Mouse (Mus musculus) forebrain, embryonic 13.5 days (tissue): ENCODE measurements at regions not wholly inside any gene's neighbourhood (a gene's known extent, or its start where the extent isn't known, plus 50 kb on each side); places are given as distances from the start of the nearest gene placed in this dataset.

ENCODE experiments used
- ATAC-seq: fragments of 200-750 bp; cut with Nextera tagmentation; 2 replicates; pipeline ENCODE4 v1.8.0; 2017
- H3K27ac ChIP-seq: fragments of 300-500 bp; sonication (generic); 2 replicates; pipeline ENCODE4 v1.5.1; 2015; ENCODE audit warnings: inconsistent platforms, mild to moderate bottlenecking, moderate library complexity
- H3K27me3 ChIP-seq: fragments of 300-500 bp; sonication (generic); 2 replicates; pipeline ENCODE4 v1.6.1; 2015; ENCODE audit warnings: mild to moderate bottlenecking, inconsistent platforms
- H3K36me3 ChIP-seq: fragments of 300-500 bp; sonication (generic); 2 replicates; pipeline ENCODE4 v1.6.1; 2015; ENCODE audit warnings: mild to moderate bottlenecking, inconsistent platforms; ENCODE audit not compliant: poor library complexity, severe bottlenecking
- H3K4me1 ChIP-seq: fragments of 300-500 bp; sonication (generic); 2 replicates; pipeline ENCODE4 v1.6.1; 2015; ENCODE audit warnings: inconsistent platforms
- H3K4me2 ChIP-seq: fragments of 300-500 bp; sonication (generic); 2 replicates; pipeline ENCODE4 v1.6.1; 2015; ENCODE audit warnings: inconsistent platforms, mild to moderate bottlenecking, moderate library complexity
- H3K4me3 ChIP-seq: fragments of 300-500 bp; sonication (generic); 2 replicates; pipeline ENCODE4 v1.5.1; 2015; ENCODE audit warnings: mild to moderate bottlenecking, inconsistent platforms
- H3K9ac ChIP-seq: fragments of 300-500 bp; sonication (generic); 2 replicates; pipeline ENCODE4 v1.6.1; 2015; ENCODE audit warnings: mild to moderate bottlenecking, inconsistent platforms
- H3K9me3 ChIP-seq: fragments of 300-500 bp; sonication (generic); replicated peaks from 2 replicates; pipeline ENCODE4 v1.6.1; 2016; ENCODE audit warnings: inconsistent platforms
- WGBS: fragments of 180-500 bp; shearing (Covaris S2); methylation state at CpG from one replicate; pipeline ENCODE4 v1.1.7; 2015; 5-methylcytosine and 5-hydroxymethylcytosine counted together

GRCm38 (mm10) chr3:115207072-115207471 is 303.2 kb downstream of the Olfm3 start:
- Histone ChIP-seq H3K36me3 (no peaks in the 10 kb centered on the region), H3K9ac (no peak overlapping the region), H3K27me3 (no peaks in the 10 kb centered on the region), H3K27ac (no peak overlapping the region), H3K4me3 (no peak overlapping the region), H3K4me2 (no peak overlapping the region), H3K9me3 (no peaks in the 10 kb centered on the region), H3K4me1 (no peaks in the 10 kb centered on the region)
- ATAC-seq = peak; percentile 87
- 44% methylated on average over 4 of the region's 4 CpGs for WGBS

GRCm38 (mm10) chr3:115211841-115212240 is 308.0 kb downstream of the Olfm3 start:
- Histone ChIP-seq H3K9me3 (no peaks in the 10 kb centered on the region), H3K4me3 (no peak overlapping the region), H3K4me2 (no peak overlapping the region), H3K27ac (no peak overlapping the region), H3K27me3 (no peaks in the 10 kb centered on the region), H3K4me1 (no peaks in the 10 kb centered on the region), H3K9ac (no peak overlapping the region), H3K36me3 (no peaks in the 10 kb centered on the region)
- ATAC-seq = no peak
- 94% methylated on average over 1 of the region's 1 CpGs for WGBS

- Histone ChIP-seq H3K9ac (no peak overlapping the region), H3K4me2 (no peak overlapping the region), H3K27me3 (no peaks in the 10 kb centered on the region), H3K4me3 (no peak overlapping the region), H3K36me3 (no peaks in the 10 kb centered on the region), H3K4me1 (no peaks in the 10 kb centered on the region), H3K9me3 (no peaks in the 10 kb centered on the region), H3K27ac (no peak overlapping the region)
- no peak for ATAC-seq
- WGBS = 61% methylated on average over 2 of the region's 2 CpGs
These were observed 309.6 kb downstream of the Olfm3 start for GRCm38 (mm10) chr3:115213477-115213876.

GRCm38 (mm10) chr3:115240497-115240896 is 336.6 kb downstream of the Olfm3 start:
- no peak for ATAC-seq
- no peak overlapping the region for H3K27ac ChIP-seq
- no peaks in the 10 kb centered on the region for H3K4me1 ChIP-seq
- H3K4me3 ChIP-seq = no peak overlapping the region
- no peaks in the 10 kb centered on the region for H3K27me3 ChIP-seq
- H3K4me2 ChIP-seq = no peak overlapping the region
- 51% methylated on average over 2 of the region's 2 CpGs for WGBS
- H3K36me3 ChIP-seq = no peaks in the 10 kb centered on the region
- H3K9ac ChIP-seq = no peak overlapping the region
- H3K9me3 ChIP-seq = no peaks in the 10 kb centered on the region

- WGBS = 71% methylated on average over 8 of the region's 8 CpGs
- no peaks in the 10 kb centered on the region for H3K27me3 ChIP-seq
- H3K4me1 ChIP-seq = no peaks in the 10 kb centered on the region
- no peak overlapping the region for H3K9ac ChIP-seq
- H3K4me2 ChIP-seq = no peak overlapping the region
- peak; percentile 83 for ATAC-seq
- no peak overlapping the region for H3K4me3 ChIP-seq
- no peaks in the 10 kb centered on the region for H3K9me3 ChIP-seq
- no peak overlapping the region for H3K27ac ChIP-seq
- H3K36me3 ChIP-seq = no peaks in the 10 kb centered on the region
These were observed 348.9 kb downstream of the Olfm3 start for GRCm38 (mm10) chr3:115252618-115253379.

- WGBS = 92% methylated on average over 3 of the region's 3 CpGs
- Histone ChIP-seq H3K9ac (no peak overlapping the region), H3K4me3 (no peak overlapping the region), H3K27ac (no peak overlapping the region), H3K36me3 (no peaks in the 10 kb centered on the region), H3K9me3 (no peaks in the 10 kb centered on the region), H3K27me3 (no peaks in the 10 kb centered on the region), H3K4me1 (no peaks in the 10 kb centered on the region), H3K4me2 (no peak overlapping the region)
- ATAC-seq = no peak
These were observed 372.3 kb downstream of the Olfm3 start for GRCm38 (mm10) chr3:115276207-115276606.

- Histone ChIP-seq H3K4me3 (no peak overlapping the region), H3K27me3 (no peaks in the 10 kb centered on the region), H3K9me3 (no peaks in the 10 kb centered on the region), H3K4me1 (no peaks in the 10 kb centered on the region), H3K4me2 (no peak overlapping the region), H3K27ac (no peak overlapping the region), H3K36me3 (no peaks in the 10 kb centered on the region), H3K9ac (no peak overlapping the region)
- WGBS = 73% methylated on average over 1 of the region's 1 CpGs
- ATAC-seq = no peak
These were observed 377.4 kb downstream of the Olfm3 start for GRCm38 (mm10) chr3:115281233-115281632.

- no peaks in the 10 kb centered on the region for H3K27me3 ChIP-seq
- 74% methylated on average over 2 of the region's 2 CpGs for WGBS
- no peaks in the 10 kb centered on the region for H3K36me3 ChIP-seq
- no peak overlapping the region for H3K9ac ChIP-seq
- no peak overlapping the region for H3K4me2 ChIP-seq
- ATAC-seq = no peak
- H3K4me1 ChIP-seq = no peaks in the 10 kb centered on the region
- no peak overlapping the region for H3K4me3 ChIP-seq
- no peaks in the 10 kb centered on the region for H3K9me3 ChIP-seq
- no peak overlapping the region for H3K27ac ChIP-seq
These were observed 380.6 kb downstream of the Olfm3 start for GRCm38 (mm10) chr3:115284487-115284886.
